Mouse (Mus musculus) right cerebral cortex, postnatal 36 days (tissue): ENCODE measurements around the gene Ldb1.
"Not testable (repeated sequence)": the region's sequence is repeated elsewhere in the genome, so short reads cannot be mapped to it uniquely, and the experiment has no call there.

Experiments used
- DNase-seq, 2 experiments: peaks; one replicate each; pipeline ENCODE4 v3.0.0; 2022; ENCODE audit warnings: low spot score in 2 of 2, mixed read lengths in 1 of 2

Gene Ldb1

DNA sequence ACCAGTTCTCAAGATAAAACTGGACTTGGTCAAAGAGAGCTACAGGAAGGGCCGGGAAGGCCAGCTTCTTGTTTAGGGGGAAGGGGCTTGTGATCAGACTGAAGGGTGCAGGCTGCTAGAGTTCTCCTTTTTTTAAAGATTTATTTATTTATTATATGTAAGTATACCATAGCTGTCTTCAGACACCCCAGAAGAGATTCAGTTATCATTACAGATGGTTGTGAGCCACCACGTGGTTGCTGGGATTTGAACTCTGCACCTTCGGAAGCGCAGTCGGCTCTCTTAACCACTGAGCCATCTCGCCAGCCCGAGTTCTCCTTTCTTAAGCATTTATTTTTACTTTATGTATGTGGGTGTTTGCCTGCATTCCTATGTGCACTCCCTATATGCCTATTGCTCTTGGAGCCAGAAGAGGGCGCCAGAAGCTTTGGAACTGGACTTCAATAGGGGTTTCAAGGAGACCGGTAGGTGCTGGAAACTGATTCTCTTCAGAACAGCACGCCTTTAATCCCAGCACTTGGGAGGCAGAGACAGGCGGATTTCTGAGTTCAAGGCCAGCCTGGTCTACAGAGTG lies 16.2 kb downstream of the Ldb1 start:
- DNase-seq, result no peak

DNA sequence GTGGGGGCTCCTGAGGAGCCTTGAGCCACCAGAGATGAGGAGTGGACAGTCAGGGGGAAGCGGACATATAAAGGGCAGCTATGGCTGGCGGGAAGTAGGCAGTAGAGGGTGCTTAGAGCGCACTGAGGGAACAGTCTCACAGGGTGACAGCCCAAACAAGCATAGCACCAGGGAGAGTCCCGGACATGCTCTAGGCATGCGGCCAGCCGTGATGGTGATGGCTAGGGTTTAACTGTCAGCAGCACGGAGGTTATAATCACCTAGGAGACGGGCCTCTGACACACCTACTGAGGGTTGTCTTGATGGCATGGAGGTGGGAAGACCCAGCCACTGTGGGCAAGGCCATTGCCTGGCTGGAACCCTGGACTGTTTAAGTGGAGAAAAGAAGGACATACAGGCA lies 18.4 kb downstream of the Ldb1 start:
- no peak for DNase-seq

DNA sequence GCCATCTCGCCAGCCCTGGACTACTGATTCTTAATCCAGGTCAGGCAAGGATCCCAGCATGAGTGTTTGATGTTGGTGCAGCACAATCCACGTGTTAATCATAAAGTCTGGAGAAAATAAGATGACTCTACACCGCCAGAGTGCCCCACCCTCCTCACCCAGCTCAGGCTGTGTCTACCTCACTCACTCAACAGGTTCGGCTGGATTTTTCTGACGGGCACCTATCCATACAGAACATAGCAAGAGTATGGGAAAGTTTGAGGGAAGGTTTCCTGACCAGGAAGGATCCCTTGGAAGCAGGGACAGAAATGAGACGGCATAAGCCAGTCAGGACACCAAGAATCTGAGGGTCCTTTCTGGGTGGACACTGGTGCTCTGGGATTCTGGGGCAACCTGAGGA lies 20.1 kb downstream of the Ldb1 start:
- DNase-seq, result no peak

DNA sequence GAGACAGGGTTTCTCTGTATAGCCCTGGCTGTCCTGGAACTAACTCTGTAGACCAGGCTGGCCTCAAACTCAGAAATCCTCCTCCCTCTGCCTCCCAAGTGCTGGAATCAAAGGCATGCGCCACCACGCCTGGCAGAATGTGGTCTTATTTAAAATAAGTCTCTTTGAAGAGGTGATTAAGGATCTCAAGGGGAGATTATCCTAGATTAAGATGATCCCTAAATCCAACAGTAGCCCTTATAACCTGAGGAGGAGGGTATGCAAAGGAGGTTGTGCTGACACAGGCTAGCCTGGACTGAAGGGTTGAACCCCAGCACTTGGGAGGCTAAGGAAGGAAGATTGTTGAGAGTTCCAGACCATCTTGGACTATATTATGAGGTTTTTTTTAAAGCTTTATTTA lies 29.0 kb downstream of the Ldb1 start:
- no peak for DNase-seq

DNA sequence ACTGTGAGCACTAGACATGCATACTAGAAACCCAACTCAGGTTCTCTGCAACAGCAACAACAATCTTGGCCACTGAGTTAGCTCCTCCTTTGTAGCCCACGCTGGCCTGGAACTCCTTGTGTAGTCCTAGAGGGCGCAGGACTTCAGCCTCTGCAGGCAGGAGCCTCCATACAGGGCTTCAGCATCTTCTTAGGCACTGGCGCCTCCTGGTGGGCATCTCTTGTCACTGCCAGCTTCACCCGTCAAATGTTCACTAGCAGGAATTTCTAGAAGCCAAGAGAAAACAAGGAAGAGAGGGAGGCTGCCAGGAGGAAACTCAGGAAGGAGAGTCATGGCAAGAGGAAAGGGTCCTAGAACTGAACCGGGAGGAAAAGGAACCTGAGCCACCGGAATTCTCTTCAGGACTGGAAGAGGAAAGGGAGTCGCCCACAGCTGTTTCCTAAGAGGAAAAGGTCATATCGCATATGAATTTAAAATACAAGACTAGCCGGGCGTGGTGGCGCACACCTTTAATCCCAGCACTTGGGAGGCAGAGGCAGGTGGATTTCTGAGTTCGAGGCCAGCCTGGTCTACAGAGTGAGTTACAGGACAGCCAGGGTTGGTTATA lies 30.3 kb downstream of the Ldb1 start:
- peak; percentile 70 to 76 for DNase-seq

DNA sequence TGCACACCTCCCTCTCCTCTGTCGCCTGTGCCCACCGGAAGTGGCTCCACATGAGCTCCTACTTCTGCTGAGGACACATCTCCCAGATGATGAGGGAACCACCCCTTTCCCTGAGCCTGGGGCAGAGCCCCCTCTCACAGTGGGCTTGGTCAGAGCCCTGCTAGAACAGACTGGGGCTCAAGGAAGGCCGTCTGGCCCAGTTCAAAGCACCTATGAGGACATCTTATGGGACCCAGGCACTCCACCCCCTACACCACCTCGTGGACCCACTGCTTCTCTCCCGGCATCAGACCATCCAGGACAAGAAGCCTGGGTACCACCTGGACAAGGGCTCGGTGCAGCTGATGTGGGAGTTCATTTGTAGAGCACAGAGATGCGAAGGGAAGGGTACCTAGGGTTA lies 39.3 kb downstream of the Ldb1 start:
- DNase-seq, result no peak

DNA sequence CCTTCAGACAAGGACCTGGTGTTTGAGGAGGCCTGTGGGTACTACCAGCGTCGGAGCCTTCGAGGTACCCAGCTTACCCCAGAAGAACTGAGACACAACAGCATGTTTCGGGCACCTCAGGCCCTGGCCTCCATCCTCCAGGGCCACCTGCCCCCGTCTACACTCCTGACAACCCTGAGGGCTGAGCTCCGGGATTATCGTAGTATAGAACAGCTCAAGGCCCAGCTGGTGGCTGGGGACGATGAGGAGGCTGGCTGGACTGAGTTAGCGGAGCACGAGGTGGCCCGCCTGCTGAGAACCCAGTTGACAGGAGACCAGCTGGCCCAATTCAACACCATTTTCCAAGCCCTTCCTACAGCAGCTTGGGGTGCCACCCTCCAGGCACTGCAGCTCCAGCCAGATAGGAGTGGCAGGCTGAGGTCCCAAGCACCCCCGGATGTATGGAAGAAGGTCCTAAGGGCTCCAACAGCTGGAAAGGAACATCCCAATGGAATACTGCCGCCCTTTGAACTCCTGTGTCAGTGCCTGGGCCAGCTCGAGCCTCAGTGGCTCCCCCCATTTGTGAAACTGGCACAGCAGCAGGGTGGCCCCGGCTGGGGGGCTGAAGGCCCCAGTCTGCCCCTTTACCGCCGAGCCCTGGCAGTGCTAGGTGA lies 40.1 kb downstream of the Ldb1 start:
- DNase-seq, result no peak

DNA sequence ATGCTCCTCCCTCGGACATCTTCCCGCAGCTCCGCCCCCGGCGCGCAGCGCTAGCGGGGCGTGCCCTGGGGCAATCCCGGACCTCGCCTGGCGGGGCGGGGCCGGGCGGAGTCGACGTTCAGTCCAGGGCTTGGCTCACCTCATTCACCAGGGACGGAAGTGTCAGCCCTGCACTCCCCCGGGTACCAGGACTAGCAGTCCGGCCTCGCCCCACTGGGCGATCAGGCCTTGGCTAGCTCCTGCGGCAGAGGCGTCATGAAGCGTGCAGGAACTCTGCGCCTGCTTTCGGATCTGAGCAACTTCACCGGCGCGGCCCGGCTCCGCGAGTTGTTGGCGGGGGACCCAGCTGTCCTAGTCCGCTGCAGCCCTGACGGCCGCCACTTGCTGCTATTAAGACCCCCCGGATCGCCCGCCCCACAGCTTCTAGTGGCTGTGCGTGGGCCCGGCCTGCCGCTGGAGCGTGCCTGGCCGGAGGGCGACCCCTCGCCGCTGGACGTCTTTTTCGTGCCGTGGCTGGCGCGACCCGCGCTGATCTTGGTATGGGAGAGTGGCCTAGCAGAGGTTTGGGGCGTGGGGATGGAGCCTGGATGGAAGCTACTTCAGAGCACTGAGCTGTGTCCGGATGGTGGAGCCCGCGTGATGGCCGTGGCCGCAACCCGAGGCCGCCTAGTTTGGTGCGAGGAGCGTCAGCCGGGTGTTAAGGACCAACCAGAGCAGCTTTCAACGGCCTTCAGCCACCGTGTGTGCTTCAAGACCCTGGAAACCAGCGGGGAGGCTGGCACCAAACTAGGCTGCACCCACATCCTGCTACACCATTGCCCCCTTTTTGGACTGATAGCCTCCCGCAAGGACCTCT lies 41.4 kb downstream of the Ldb1 start, which contains the start of gene Hps6:
Hps6 (plus strand) TSS at position 138 of the 856 bp plus-strand sequence.
- peak; percentile 39 to 50 for DNase-seq

DNA sequence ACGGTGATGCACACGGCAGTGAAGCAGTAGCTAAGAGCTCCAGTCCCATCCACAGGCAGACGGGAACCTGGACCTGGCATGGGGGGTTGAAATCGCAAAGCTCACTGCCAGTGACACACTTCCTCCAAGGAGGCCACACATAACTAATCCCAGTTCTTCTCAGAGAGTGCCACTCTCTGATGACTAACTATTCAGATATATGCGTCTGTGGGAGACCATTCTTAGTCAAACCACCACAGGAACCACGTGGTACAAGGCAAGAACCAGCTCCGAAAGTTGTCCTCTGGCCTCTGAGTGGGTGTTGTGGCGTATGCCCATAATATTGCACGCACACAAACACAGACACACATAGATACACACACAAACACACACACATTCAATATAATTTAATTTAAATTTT lies 42.7 kb downstream of the Ldb1 start:
- DNase-seq, result no peak

DNA sequence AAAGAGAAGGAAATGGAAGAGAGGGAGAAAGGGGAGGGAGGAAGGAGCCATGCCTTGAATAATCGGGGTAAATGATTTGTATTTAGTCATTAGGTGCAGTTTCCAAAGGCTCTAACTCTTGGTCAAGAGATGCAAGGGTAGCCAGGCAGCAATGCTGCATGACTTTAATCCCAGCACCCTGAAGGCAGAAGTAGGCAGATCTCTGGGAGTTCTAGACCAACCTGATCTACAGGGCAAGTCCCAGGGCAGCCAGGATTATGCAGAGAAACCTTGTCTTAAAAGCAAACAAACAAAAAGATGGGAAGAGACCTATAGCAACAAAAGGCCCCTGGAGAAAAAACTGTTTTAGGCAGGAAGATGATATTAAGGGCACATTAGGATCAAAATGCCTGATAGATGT lies 45.6 kb downstream of the Ldb1 start:
- no peak for DNase-seq

DNA sequence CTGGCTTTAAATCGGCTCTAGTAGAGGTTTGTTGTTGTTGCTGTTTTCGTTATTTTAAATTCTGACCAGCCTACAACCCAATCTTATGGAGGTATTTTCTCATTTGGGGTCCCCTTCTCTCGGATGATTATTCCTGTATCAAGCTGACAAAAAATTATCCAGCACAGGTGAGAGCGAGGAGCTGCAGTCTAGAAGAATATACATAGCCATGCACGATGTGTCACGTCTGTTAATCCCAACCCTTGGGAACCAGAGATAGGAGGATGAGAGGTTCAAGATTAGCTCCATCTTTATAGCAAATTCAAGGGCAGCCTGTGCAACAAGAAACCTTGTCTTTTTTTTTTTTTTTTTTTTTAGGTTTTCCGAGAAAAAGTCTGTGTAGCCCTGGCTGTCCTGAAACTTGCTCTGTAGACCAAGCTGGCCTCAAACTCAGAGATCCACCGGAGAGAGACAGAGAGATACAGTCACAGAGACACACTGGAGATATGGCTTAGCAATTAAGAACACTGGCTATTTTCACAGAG lies 46.3 kb downstream of the Ldb1 start:
- no peak for DNase-seq

DNA sequence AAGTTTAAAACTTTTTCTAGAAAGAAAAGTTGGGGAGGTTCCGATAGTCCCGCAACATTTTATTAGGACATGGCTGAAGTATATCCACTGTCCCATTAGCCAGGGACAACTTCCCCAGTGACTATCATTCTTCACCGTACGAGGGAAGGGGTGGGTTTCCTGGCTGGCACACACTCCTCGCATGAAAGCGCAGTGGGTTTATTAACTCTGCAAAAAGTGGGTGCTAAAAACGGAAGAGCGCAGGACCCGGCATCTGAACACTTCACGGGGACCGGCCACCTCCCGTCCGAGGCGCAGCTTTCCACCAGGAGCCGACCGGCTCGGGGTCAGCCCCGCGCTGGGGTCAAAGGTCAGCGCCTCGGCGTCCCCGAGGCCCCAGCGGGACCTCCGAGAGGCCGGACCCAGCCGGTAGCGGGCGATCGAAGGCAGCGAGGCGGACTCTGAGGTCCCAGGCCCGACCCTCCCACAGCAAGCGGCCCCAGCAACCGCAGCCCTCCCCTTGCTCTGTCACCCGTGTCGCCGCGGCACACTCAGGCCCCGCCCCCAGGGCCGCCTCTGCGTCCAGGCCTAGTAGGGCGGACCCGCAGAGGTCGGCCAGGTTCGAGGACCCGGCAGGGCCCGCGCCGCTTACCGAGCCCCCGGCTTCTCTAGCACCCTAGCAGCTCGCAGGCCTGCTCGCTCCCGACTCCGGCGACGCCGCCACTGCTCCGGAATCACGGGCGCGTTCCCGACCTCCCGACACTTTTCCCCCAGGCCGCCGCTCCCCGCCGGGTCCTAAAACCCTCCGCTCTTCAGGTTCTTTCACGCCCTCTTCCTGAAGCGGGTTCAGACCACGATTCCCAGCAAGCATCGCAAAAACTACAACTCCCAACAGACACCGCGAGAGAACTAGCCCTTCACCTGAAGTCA lies 47.0 kb downstream of the Ldb1 start, which contains the start of gene Armh3:
Armh3 (minus strand) TSS at position 704 of the 909 bp plus-strand sequence.
- DNase-seq, result peak; percentile 90 to 94

DNA sequence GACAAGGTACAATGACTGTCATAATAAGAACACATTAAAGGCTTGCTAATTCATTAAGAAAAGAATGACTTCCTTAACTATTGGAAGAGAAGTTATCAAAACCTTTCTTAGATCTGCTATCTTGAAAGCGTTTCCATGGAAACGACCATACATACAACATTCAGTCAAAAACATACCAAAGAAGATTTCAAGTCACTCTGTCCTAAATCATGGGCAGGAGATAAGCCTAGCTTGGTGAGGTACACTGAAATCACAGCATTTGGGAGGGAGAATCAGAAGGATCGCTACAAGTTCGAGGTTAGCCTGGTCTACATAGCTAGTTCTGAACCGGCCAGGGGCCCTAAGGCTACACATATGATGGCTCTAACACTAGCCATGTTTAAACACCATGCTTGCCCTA lies 47.6 kb downstream of the Ldb1 start:
- DNase-seq, result no peak

DNA sequence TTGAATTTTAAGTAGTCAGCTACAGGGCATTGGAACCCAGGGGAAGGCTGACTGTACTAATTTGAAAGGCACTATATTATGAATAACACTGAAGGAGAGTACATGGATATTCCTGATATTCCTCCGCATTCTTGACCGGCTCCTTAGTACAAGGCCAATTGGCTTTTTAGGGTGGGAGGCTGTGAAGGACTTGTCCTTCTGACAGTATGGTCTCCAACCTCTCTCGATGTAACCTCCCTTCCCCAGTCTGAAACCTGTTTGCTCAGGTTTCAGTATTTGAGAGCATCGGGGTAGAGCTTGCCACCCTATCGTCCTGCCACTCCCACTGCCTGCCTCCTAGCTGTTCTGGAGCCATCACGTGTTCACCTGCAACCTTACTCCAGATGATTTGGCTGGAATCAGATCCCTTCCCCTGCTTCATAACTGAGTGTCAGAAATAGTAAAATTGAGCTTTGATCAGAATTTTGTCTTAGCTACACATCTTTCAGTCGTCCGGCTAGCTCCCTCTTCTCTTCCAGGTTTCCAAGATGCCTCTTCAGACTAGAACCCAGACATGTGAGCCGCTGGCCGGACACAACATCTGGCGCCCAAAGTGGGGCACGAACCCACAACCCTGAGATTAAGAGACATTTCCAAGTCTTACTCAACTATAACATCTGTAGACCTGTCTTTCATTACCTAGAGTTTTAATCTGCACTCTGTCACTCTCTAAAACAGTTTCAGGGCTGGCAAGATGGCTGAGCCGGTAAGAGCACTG lies 50.9 kb downstream of the Ldb1 start:
- no peak for DNase-seq

DNA sequence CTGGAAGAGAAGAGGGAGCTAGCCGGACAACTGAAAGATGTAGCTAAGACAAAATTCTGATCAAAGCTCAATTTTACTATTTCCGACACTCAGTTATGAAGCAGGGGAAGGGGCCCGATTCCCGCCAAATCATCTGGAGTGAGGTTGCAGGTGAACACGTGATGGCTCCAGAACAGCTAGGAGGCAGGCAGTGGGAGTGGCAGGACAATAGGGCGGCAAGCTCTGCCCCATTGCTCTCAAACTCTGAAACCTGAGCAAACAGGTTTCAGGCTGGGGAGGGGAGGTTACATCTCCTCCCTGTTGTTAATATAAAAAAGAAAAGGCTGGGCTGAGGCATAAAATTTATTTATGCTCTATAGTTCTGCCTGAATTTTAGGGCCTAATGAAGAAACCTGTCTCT lies 51.6 kb downstream of the Ldb1 start:
- DNase-seq, result not testable (repeated sequence)

DNA sequence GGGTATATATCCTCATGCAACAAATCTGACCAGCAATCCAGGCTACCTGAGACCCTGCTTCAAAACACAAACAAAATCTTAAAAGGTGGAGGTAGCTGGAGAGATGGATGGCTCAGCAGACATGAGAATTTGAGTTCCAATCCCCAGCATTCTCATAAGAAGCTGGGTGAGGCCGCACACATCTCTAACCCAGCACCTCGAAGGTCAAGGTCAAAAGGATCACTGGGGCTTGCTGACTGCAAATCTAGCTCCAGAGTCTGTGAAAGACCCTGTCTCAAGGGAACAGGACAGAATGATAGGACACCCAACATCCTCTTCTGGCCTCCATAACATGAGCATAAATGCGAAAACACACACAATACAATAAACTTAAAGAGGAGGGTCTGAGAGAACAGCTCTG lies 53.8 kb downstream of the Ldb1 start:
- no peak for DNase-seq

DNA sequence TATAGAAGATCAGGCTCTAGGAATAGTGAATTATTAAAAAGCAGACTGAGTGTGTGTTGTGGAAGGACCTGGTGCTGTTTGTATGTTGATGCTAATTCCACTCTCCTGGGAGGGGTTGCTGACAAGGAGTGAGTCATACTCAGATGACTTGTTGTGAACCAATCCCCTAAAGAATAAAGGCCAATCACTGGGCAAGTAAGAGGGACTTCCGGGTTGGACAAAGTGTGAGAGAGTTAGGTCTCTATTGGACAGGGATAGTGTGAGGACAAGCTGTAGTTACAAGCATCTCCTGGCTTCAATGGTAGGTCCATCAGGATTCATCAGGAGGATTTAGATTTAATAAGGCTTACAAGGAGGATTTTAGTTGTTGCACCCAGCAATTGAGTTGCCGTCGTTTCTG lies 56.8 kb downstream of the Ldb1 start:
- DNase-seq, result no peak

DNA sequence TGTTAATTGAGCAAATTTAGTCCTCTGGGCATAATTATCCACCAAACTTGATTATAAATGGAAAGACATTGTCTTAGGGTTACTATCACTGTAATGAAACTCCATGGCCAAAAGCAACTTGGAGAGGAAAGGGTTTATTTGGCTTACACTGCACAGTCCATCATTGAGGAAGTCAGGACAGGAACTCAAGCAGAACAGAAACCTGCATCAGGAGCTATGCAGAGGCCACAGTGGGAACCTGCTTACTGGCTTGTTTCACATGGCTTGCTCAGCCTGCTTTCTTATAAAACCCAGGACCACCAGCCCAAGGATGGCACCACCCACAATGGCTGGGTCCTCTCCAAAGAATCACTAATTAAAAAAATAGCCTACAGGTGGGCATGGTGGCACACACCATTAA lies 60.6 kb downstream of the Ldb1 start:
- no peak for DNase-seq
